Mouse (Mus musculus) spleen, adult 12 weeks (tissue): ENCODE data around the gene Hist1h3g.

Source experiments
- DNase-seq: peaks from one replicate; pipeline ENCODE4 v3.0.0; 2022; ENCODE audit warnings: low spot score

The Hist1h3g gene

DNA sequence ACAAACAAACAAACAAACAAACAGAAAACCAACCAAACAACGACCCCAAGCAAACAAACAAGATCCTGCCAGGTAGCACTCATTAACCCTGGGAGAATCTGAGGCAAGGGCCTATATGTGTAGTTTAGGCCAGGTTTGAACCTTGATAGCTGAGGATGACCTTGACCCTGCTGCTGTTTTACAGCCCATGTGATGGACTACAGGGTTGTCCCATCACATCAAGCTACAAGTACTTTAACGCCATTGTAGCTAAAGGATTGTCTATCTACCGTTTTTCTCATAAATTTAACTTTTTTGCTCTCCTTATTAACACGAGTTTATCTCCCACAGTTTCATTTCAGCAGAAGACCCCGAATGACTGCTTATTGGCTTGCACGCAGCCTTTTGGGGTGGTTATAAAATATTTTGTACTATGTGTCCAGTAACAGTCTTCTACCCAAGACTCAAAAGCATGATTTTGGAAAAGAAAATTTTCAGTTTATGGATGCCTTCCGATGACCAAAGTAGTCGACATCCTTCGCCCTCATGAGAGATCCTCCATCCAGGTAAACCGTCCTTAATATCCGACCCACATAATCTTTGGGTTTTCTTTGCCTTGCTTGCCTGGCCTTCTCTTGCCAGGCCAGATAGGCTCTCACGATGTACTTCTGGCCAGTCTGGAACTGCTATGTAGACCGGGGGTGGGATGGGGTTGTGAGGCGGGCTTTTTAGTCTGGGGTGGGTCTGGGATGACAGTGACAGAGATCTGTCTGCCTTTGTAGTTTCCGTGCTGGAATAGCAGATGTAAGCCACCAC is 19.2 kb upstream of the Hist1h3g start:
- no peak for DNase-seq

GRCm38 (mm10) chr13:23516822-23517602 is 18.2 kb upstream of the Hist1h3g start:
- DNase-seq, result peak; percentile 68

GRCm38 (mm10) chr13:23517603-23518294 is 17.5 kb upstream of the Hist1h3g start:
- DNase-seq, result peak; percentile 92

GRCm38 (mm10) chr13:23518295-23518603 is 17.0 kb upstream of the Hist1h3g start:
- DNase-seq, result no peak

DNA sequence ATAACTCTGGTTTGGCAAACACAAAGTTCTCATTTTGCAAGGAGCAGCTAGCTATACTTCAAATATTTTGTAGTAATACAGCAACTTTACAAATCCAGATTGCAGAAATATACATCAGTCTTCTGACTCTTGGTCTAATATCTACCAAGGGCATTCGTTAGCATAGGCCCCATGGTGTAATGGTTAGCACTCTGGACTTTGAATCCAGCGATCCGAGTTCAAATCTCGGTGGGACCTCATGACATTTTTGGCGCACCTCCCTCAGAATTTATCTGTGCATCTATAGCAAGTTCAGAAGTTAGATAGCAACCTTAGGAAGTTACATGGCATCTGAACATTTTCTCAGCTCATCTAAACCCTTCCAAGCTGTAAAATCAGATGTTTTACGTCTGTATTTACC is 16.3 kb upstream of the Hist1h3g start:
- DNase-seq, result peak; percentile 78

DNA sequence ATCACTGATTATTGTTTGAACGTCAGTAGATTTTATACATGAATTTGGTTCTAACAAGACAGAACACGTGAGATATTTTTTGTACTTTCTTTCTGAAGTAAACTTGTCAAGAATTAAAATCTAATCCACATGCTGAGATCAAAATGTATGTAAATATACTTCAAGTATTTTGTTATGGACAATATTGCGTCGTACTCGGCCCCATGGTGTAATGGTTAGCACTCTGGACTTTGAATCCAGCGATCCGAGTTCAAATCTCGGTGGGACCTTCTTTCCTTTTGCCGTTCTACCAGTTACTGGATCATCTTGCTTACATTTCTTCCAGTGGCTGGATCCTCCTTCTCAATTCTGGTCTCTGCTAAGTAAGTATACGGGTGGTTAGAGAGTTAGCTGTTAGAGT is 15.8 kb upstream of the Hist1h3g start:
- peak; percentile 78 for DNase-seq

DNA sequence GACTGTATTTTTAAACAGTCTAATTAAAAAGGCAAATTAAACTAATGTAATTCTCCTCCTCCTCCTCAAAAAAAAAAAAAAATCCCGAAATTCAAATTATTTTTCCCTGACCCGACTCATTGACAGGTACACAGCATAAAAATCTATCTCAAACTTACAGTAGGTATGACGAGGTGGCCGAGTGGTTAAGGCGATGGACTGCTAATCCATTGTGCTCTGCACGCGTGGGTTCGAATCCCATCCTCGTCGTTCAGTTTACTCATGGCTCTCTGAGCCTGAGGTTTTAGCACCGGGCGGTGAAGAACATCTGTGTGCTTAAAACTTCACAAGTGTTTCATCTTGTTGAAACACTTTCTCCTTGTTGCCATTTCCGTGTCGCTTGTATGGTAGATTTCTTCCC is 13.5 kb upstream of the Hist1h3g start:
- DNase-seq, result peak; percentile 74

- no peak for DNase-seq
Measured at GRCm38 (mm10) chr13:23523976-23524375, 11.2 kb upstream of the Hist1h3g start.

DNA sequence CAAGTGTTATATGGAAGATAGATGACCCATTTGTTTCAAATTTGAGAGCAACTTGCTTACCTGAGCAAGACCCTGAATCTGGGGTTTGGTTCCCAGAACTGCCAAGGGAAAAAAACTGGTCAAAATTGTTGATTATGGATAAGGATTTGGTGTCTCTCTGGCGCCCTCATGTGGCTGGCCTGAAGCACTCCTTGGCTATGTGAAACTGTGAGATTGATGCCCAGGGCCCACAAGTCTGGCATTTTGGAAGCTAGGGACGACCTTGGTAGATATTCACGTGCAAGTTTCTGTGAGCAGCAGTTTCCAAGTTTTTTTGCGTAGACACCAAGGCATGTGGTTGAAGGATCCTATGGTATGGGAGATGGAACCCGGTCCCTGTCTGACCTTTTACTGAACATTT is 10.6 kb upstream of the Hist1h3g start:
- peak; percentile 72 for DNase-seq

GRCm38 (mm10) chr13:23525901-23526300 is 9.3 kb upstream of the Hist1h3g start:
- no peak for DNase-seq

DNA sequence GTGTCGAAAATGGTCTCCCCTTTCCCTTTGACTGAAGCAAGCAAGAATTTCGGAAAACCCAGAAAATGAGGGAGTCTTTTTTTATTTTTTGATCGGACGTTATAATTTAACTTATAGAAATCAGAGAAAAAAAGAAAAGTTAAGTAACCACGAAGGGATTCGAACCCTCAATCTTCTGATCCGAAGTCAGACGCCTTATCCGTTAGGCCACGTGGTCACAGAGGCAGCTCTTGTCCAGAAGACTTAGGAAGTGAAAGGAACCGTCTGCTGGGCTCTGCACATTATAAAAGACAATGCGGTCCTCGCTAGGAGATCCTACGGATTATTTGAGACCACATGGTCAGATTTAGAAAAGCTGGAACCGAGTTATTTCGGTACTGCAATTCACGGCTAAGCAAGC is 8.9 kb upstream of the Hist1h3g start:
- DNase-seq, result peak; percentile 82

DNA sequence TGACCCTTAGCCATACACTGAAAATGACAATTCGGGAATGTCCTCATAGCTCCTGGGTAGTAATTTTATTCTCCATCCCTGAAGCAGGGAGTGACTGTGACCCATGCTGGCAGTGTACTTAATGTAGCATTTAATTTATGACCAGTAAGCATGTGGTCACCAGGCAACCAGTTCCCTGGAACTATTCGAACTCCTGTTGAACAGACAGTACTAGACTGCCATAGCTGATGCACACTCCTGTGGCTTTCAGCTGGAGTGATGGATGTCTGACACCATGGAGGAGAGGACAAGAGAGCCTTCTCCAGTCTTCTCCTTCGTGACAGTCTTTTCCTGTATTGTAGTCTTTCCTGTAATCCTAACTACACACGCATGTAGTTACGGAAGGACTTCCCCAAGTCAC is 6.2 kb upstream of the Hist1h3g start:
- DNase-seq, result no peak

DNA sequence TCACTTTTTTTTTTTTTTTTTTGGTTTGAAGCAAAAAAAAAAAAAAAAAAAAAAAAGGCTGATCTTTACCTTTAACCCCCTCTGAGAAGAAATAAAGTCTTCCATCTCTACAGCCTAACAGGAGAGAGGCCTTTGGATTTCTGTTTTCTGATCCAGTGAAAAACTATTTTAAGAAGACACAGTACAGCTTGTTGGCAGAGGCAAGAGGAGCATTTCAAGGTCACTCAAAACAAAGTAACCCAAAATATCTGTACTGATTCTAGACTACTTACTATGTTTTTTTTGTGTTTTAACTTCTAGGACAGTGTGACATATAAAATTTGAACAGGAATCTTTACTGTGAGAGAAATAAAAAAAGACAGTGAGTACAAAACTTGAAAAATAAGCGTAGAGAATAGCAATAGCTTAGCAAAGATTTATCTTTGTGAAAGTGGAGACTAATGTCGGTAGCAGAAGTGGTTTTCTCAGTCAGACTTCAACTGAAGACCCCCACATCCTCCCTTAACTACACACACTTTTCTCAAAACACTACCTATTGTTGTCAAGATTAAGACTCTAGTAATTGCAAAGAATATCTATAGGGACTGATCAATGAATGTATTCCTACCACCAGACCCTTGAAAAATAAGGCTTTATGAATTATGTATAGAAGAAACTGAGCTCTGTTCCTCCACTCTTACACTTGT is 5.6 kb upstream of the Hist1h3g start:
- DNase-seq, result no peak

GRCm38 (mm10) chr13:23530181-23530900 is 4.9 kb upstream of the Hist1h3g start:
- DNase-seq, result peak; percentile 72

GRCm38 (mm10) chr13:23530901-23531875 is 4.0 kb upstream of the Hist1h3g start, which contains the start of gene Hist1h4h:
TSS of gene Hist1h4h (plus strand) at chr13:23531050.
- peak; percentile 99 for DNase-seq

DNA sequence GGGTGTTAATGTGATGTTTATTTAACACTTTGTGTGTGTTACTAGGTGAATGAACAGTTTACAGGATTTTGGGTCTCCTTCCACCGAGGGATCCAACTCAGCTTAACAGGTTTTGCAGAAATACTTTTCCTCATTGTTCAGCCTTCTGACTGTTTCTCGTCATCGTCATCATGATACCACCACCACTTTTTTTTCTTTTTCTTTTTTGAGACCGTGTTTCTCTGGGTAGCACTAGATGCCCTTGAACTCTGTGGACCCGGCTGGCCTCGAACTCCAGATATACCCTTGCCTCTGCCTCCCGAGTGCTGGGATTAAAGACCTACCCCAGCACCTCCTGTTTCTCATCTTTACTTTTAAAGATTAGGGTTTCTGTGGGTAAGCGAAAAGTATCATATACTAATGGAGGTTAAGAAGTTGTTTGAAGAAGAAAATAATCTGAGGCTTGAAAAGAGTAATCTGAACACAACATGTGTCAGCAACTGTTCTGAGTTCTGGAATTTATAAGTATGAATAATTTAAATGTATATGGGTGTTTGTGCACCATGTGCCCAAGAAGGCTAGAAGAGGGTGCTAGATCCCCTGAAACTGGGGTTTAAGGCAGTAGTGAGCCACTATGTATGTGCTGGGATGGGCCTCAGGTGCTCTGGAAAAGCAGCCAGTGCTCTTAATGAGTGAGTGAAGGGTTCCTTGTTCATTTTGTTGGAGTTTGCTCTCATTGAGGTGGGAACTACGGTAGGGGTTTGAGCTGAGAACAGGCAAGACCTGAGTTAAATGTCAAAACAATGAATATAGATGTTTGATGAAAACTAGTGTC is 2.8 kb upstream of the Hist1h3g start:
- no peak for DNase-seq

DNA sequence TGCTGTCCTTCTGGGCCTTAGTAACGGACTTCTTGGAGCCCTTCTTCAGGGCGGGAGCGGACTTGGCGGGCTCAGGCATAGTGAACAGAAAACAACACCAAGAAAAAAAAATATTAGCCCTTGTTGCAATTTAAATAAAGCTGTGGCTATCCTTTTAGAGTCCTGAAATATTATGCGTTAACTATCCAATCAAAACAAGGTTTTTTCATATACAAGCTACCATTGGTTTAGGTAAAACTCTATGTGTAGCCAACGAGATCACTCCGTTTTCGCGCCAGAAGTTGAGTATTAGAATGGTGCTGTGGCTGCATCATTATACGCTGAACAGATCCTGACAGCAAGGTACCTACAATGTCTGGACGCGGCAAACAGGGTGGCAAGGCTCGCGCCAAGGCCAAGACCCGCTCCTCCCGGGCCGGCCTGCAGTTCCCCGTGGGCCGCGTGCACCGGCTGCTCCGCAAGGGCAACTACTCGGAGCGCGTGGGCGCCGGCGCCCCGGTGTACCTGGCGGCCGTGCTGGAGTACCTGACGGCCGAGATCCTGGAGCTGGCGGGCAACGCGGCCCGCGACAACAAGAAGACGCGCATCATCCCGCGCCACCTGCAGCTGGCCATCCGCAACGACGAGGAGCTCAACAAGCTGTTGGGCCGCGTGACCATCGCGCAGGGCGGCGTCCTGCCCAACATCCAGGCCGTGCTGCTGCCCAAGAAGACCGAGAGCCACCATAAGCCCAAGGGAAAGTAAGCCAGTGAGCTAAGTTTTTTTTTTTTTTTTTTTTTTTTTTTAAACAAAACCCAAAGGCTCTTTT is 1.5 kb upstream of the Hist1h3g start, which contains the start of gene Hist1h2af:
Gene Hist1h2af (plus strand): TSS at position 347 of the 808 bp plus-strand sequence.
- peak; percentile 75 for DNase-seq

DNA sequence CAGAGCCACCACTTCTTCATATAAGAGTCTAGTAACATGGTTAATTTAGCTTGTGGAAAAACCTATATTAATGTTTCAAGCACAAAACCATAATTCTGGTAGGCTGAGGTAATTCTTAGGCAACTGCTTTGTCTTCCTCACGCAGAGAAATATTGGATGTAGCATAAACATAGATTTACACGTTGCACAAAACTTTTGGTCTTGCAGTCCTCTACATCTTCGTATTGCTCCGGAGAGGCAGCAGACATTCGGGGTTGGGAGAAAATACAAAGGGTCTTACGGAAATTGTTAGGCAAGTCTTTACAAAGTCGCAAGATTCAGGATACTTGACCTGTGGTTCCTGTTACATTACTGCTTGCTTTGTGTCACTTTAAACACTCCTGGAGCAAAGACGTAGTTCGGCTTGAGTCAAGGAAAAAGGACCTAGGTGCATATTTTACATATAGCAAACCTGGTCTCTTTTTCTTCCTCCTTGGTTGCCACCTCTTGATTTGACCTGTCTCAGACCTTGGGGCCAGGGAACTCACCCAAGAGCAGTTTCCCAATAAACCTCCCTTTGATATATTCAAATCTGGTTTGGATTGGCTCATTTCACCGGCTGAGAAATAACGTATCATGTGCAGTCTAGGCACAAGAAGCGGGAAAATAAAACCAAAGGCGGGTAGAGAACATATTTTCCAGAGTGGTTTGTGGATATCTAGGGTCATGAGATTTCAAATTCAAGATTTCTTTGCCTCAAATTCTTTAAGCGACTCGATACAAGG is 672 bp upstream of the Hist1h3g start:
- DNase-seq, result peak; percentile 46
